Mouse (Mus musculus): ENCODE results near the gene Nol4l. TPM values are rescaled to one million over a fixed set of nuclear protein-coding genes. Genes with fewer than 3 reads are reported as not detected.

Nol4l gene
- total RNA-seq, 2 experiments from 2014 or later, result 65.4 to 66.8 TPM

Other genes starting within 250 kb of the Nol4l start
- gene Kif3b, start 238.6 kb downstream of the Nol4l start, total RNA-seq (2021), result 10 to 100 TPM; 83.0 to 89.2 TPM
- gene Asxl1, start 184.1 kb downstream of the Nol4l start, total RNA-seq (2021), result 10 to 100 TPM; 37.2 to 37.7 TPM
- gene 4930404H24Rik, start 37.2 kb downstream of the Nol4l start, total RNA-seq (2021), result not detected
- 10 to 100 TPM; 31.2 to 34.2 TPM for gene Commd7, start 102.8 kb upstream of the Nol4l start, total RNA-seq (2021)
- gene Dnmt3b, start 119.5 kb upstream of the Nol4l start, total RNA-seq (2021), result 1 to 10 TPM; 2.3 to 3.0 TPM
- gene Dnmt3c, start 166.7 kb upstream of the Nol4l start, total RNA-seq (2021), result under 1 TPM in 1 of 2 experiments, not detected in 1; 0.16 TPM
- gene Mapre1, start 211.3 kb upstream of the Nol4l start, total RNA-seq (2021), result 100 to 1,000 TPM; 141 to 192 TPM
- under 1 TPM; 0.47 to 0.69 TPM for gene Efcab8, start 250.0 kb upstream of the Nol4l start, total RNA-seq (2021)

All from layer of hippocampus, postnatal 10 days (tissue).